Mouse (Mus musculus): ENCODE results near the gene Slc2a1.

Gene Slc2a1

DNA sequence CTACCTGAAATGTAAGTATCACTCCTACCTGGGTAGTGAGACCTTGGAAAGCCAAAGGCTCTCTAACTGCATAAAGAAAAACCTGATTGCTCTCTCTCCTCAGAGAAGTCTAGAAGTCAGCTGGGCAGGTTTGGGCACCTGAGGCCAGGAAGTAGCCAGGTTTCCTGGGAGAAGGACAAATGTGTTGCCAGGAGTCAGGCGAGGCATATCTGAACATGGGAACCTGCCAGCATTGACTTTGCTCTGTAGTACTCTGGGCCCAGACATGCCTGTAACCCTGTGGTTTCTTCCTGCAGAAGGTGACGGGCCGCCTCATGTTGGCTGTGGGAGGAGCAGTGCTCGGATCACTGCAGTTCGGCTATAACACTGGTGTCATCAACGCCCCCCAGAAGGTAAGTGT, 11.6 kb downstream of the Slc2a1 start:
- in situ Hi-C loops (cut with MboI; ENCODE audit: low pct_unique_long_range_greater_than_20kb in 1 of 2, low sequenced_read_pairs in 2 of 2, unreplicated experiment in 1 of 2): no loop called here

DNA sequence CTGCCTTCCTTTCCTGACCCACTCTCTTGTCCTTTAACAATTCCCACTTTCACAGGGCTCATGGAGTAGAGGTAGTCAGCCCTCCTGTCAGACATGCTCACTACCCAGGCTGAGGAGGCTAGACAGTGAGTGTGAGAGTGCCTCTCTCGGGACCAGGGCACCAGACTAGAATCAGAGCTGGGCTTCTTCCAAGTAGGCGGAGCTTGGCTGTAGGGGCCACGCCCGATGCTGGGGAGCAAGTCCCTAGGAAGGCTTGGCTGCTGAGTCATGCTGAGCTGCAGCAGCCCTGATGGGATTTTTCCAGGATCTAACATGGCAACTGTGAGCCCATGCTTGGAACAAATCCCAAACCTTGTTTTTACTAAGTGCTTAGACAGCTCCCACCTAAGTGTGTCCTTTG, 12.7 kb downstream of the Slc2a1 start:
- in situ Hi-C loops (cut with MboI; ENCODE audit: low pct_unique_long_range_greater_than_20kb in 1 of 2, low sequenced_read_pairs in 2 of 2, unreplicated experiment in 1 of 2): no loop called here

DNA sequence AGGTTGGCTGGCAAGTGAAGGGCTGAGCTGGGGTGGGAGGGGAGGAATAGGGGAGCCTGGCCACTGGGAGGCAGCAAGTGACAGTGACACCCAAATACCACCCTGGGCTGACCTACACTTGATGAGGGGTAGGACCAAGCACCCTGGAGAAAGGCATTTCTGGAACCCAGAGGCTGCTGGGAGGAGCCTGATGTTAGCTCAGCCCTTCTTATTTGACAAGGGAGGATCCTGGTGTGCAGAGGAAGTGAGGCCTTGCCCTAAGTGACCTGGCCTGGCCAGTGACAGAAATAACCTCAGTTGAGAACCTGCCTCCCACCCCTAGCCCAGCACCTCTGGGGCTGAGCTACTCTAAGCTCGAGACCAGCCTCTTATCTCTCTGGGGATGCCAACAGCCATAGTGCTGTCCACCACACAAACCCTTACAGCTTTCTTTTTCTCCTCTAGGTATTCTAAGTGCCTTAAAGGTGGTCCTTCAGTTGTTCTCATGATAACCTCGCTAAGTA, 16.3 kb downstream of the Slc2a1 start:
- in situ Hi-C loops (cut with MboI; ENCODE audit: low pct_unique_long_range_greater_than_20kb in 1 of 2, low sequenced_read_pairs in 2 of 2, unreplicated experiment in 1 of 2): no loop called here

DNA sequence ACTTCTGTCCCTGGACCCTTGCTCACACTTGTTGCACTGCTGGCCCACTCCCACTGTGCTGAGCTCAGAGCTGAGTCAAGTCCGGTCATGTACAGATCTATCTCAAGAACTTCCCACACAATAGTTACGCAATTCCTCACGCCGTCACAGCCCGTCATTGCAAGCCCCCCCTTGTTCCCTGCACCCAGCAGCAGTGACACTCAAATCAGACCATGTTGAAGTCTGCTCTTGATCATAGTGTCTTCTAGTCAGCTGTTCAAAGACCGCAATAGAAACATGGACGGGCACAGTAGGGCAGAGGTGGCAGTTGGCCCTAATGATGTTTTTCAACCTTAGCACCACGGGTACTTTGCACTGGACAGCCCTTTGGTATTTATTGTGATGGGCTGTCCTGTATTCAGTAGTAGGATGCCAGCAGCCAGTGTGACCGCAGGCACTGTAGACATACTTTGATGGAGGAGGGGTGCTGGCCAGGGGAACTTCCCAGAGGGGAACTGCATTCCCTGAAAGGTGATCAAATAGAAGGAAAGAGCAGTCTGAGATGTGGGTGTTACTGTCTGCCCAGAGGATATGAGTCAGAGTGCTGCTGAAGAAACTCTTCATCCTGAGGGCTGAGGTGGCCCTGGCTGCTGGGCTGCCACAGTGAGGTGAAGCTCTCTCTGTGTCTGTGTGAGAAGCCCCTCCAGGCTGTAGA, 17.2 kb downstream of the Slc2a1 start:
- in situ Hi-C loops (cut with MboI; ENCODE audit: low pct_unique_long_range_greater_than_20kb in 1 of 2, low sequenced_read_pairs in 2 of 2, unreplicated experiment in 1 of 2): no loop called here

DNA sequence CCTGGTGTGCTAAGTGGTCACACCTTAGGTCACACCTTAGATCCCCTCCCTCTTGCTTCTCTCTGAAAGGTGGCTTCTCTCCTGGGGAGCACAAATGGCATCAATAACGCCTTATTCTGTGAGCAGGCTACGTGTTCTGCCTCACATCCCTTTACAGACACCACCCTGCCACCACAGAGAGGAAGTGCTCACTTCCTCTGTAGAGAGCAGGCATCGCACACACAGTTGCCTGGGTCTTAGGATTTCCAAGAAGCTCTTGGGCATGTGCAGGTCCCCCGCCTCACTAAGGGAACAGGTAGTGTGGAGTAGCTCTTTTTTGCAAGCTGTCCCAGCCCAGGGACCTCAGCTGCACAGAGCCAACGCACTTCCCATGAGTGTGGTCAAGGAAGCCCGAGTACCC, 18.7 kb downstream of the Slc2a1 start:
- in situ Hi-C loops (cut with MboI; ENCODE audit: low pct_unique_long_range_greater_than_20kb in 1 of 2, low sequenced_read_pairs in 2 of 2, unreplicated experiment in 1 of 2): no loop called here

DNA sequence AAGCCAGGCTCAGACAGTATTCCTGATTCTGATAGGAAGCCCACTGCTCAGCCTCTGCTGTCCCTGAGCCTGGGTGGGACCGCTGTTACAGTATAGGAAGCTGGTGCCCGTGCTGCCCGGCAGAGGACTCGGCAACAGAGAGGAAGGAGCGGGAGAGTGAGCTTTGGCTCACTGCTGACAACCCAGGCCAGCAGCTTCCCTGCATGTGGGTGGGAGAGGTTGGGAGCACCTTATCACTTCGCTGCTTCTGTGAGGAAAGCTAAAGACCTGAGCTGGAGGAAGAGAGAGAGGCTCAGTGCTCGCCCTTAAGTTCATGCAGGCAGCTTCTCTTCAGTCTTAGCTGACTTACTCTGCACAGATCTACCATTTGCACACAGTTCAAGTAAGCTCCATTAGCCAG, 20.0 kb downstream of the Slc2a1 start:
- in situ Hi-C loops (cut with MboI; ENCODE audit: low pct_unique_long_range_greater_than_20kb in 1 of 2, low sequenced_read_pairs in 2 of 2, unreplicated experiment in 1 of 2): no loop called here

DNA sequence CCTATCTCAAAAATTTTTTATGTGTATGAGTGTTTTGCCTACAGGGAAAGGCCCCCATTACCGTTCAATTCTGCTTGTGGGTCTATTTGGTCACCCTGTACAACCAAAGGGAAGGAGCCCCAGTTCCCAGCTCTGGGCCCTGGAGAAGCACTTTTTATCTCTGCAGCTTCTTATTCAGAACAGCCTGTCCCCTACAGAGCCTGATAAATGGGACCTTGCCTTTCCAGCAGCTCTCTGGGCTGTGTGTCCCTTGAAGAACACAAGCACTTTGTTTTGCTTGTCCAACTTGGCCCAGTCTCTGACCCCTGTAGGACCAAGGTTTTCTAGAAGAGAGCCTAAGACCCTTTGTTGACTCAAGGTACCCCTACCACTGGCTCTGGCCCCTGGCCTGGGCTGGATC, 20.6 kb downstream of the Slc2a1 start:
- in situ Hi-C loops (cut with MboI; ENCODE audit: low pct_unique_long_range_greater_than_20kb in 1 of 2, low sequenced_read_pairs in 2 of 2, unreplicated experiment in 1 of 2): no loop called here

DNA sequence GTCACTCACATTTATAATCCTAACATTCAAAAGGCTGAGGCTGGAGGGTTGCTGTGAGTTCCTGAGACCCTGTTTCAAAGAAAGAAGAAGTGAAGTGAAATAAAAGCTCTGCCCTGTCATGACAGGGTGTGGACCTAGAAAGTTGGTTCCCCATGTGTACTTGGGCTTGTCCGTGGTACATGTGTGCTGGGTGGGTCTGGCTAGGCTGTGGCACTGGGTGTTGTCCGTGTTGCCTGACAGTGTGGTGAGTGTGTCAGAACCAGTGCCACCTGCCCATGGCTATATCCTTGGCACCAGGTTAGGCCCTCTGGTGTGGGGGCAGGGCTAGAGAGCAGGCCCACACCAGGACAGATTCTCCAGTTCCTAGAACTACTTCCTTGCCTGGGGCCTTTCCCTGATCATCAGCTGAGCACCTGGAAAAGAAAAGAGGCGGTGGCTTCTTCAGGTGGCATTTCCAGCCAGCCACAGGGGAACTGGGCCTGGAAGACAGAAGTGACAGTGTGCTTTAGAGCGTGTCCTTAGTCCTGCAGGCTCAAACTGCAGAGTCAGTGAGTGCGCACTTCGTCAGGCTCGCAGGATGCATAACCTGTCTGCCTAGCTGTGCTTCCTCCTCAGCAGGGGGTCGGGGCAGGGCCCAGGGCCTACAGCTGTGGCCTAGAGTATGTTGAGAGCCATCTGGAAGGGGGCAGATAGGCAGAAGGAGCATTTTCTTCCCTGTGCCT, 22.8 kb downstream of the Slc2a1 start:
- in situ Hi-C loops (cut with MboI; ENCODE audit: low pct_unique_long_range_greater_than_20kb in 1 of 2, low sequenced_read_pairs in 2 of 2, unreplicated experiment in 1 of 2): no loop called here

DNA sequence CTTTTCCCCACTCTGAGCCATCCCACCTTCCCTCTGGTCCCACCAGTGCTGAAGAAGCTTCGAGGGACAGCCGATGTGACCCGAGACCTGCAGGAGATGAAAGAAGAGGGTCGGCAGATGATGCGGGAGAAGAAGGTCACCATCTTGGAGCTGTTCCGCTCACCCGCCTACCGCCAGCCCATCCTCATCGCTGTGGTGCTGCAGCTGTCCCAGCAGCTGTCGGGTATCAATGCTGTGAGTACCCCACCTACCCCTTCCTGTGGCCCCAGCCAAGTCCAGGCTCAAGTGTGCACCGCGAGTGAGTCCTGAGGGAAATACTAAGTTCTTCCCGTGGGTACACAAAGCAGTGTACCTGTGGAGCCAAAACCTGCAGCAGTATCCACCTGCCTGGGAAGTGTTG, 24.8 kb downstream of the Slc2a1 start:
- in situ Hi-C loops (cut with MboI; ENCODE audit: low pct_unique_long_range_greater_than_20kb in 1 of 2, low sequenced_read_pairs in 2 of 2, unreplicated experiment in 1 of 2): no loop called here

DNA sequence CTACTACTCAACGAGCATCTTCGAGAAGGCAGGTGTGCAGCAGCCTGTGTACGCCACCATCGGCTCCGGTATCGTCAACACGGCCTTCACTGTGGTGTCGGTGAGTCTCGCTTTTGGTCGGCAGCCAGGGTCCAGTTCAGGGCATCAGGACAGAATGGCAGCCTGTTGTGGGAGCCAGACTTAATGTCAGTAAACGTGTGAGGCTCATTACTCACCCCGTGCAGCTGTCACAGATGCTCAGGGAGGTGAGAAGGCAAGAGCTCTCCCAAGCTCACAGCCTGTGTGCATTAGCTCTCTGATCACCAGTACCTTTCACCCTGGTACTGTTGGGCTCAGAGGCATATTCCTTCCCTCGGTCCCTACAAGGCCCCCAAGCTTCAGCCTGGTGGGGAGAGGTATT, 25.3 kb downstream of the Slc2a1 start:
- in situ Hi-C loops (cut with MboI; ENCODE audit: low pct_unique_long_range_greater_than_20kb in 1 of 2, low sequenced_read_pairs in 2 of 2, unreplicated experiment in 1 of 2): no loop called here

DNA sequence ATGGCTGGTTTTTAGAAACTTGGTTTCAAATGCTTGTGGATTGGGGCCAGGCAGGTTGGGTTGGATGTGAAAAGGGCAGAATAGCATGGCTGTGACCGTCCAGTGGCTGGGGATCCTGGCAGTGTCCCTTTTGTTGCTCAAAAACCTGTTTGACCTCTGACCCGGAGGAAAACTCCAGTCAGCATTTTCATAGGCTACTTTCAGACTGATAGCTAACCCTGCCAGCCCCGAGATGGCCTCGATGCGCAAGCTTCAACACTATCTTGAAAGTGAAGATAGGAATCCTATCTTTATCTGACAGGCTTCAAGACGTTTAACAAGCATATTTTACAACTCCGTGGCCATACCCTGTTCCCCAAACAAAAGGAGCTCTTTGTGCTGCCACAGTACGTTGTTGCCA, 28.8 kb downstream of the Slc2a1 start:
- in situ Hi-C loops (cut with MboI; ENCODE audit: low pct_unique_long_range_greater_than_20kb in 1 of 2, low sequenced_read_pairs in 2 of 2, unreplicated experiment in 1 of 2): no loop called here

DNA sequence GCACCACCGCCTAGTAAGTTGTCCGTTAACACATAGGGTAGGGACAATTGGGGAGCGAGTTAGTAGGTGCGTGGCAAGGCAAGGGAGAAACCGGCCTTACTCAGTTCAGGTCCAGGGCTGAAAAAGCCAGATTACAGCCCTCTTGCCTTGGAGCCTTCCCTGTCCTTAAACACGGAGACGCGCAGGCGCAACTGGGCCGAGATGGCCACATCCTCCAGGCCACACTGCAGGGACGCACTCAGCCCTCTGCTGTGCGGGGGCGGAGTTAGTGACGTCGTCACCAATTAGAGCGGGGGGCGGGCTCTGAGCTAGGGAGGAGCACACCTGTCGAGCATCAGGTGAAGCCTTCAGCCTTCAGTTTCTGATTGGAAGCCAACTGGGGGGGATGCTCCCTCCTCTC, 29.7 kb downstream of the Slc2a1 start:
- in situ Hi-C loops (cut with MboI; ENCODE audit: low pct_unique_long_range_greater_than_20kb in 1 of 2, low sequenced_read_pairs in 2 of 2, unreplicated experiment in 1 of 2): no loop called here

DNA sequence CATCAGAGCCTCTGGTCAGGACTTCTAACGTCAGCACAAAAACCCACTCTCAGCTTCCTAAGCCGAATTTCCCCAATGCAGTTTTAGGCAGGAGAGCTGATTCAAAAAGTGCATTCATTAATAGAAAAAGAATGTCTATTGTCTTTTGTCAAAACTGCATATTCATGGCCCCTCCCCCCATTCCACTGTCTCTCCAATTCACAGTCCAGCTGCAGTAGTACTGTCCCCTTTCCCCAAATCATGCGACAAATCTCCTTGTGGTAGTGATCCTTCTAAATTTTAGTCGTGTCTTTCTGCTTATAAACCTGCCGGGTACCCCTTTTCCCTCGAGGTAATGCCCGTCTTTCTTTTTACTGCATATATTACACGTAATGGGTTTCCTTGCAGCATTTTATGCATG, 30.3 kb downstream of the Slc2a1 start:
- in situ Hi-C loops (cut with MboI; ENCODE audit: low pct_unique_long_range_greater_than_20kb in 1 of 2, low sequenced_read_pairs in 2 of 2, unreplicated experiment in 1 of 2): no loop called here

DNA sequence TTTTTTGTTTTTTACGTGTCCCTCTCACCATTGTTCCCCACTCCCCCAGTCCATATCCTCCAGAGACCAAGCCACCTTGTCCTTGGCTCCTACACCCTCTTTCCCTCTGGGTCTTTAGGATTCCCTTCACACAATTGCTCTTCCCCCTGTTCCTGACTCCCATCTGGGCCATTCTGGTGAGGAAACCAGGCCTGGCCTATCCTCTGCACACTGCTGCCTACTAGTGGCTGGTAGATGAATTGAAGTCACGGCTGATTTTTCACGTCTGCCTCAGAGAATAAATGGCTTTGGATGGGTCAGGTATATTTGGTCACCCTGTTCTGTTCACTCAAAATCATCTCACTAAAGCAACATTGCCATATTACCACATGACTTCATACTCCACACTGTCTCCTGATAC, 31.6 kb downstream of the Slc2a1 start:
- in situ Hi-C loops (cut with MboI; ENCODE audit: low pct_unique_long_range_greater_than_20kb in 1 of 2, low sequenced_read_pairs in 2 of 2, unreplicated experiment in 1 of 2): no loop called here

DNA sequence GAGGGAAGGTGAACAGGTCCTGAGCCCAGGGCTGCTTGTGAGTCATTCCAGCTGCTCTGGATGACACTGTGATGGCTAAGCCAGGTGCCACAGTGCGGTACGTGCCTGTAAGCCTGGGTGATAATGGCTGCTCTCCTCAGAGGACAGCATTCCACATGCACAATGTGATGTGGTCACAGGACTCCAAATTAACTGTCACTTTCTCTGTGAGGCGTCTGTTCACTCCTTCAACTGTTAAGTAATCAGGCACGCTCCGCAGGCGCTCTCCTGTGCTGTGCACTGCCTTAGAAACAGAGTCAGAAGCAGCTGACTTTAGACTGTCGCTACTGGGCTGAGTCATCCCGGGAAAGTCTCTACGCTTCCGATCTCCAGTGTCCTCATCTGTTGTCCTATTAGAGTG, 32.7 kb downstream of the Slc2a1 start:
- in situ Hi-C loops (cut with MboI; ENCODE audit: low pct_unique_long_range_greater_than_20kb in 1 of 2, low sequenced_read_pairs in 2 of 2, unreplicated experiment in 1 of 2): no loop called here

DNA sequence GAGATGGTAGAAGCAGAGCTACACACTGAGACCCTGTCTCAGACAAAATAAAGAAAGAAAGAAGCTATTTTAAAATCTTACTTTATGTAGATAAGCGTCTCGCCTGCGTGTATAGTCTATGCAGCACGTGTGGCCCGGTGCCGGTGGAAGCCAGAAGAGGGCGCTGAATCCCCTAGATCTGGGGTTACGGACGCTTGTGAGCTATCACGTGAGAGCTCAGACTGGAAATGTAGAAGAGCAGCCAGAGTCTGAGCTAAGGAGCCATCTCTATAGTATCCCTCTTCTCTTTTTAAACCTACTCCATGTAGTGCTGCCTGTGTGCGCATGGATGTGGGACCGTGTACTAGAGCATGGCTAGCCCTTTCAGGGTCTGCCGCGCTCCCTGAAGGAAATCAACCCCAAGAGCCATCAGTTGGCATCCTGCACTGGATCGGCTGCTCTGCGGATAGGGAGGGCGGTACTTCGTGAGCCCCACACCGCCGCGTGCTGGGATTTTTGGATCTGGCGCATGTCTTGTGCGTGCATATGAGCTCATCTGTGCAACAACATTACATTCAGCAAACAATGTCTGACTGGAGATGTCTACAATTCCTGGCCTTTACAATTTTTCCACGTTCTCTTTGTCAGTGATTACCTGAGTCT, 33.8 kb downstream of the Slc2a1 start:
- in situ Hi-C loops (cut with MboI; ENCODE audit: low pct_unique_long_range_greater_than_20kb in 1 of 2, low sequenced_read_pairs in 2 of 2, unreplicated experiment in 1 of 2): no loop called here

DNA sequence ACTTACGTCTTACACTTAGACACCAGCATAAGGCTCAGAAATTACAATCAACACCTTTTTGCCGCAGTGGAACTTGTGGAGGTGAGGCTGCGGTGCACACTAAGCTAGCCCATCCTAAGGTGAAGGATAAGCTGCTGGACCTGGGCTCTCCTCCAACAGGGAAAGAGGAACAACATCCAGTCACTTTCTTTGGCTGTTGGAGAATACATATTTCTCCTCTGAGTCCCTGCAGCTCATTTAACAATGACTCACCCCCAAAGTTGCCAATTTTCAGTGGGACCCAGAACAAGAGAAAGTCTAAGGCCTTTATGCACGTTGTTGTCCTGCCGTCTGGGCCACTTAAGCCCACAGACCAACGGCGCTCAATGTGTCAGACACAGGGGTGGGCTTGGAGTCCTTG, 38.3 kb downstream of the Slc2a1 start:
- in situ Hi-C loops (cut with MboI; ENCODE audit: low pct_unique_long_range_greater_than_20kb in 1 of 2, low sequenced_read_pairs in 2 of 2, unreplicated experiment in 1 of 2): no loop called here

DNA sequence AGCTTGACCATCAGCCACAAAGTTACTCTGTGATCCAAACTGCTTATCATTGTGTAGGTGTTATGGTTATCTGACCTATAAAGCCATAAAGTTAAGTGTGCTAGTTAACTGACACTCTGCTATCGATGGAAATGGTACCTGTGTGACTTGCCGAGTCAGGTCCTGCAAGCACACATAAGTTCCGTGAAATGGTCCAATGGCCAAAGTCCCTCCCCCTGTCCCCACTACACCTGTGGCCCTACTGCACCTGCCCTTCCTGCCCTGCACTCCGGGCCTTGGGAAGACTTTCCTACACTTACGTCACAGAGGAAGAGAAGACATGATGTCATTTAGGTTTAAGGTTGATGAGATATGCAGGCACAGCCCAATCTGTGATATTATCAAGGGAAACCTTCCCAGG, 38.8 kb downstream of the Slc2a1 start:
- in situ Hi-C loops (cut with MboI; ENCODE audit: low pct_unique_long_range_greater_than_20kb in 1 of 2, low sequenced_read_pairs in 2 of 2, unreplicated experiment in 1 of 2): no loop called here

DNA sequence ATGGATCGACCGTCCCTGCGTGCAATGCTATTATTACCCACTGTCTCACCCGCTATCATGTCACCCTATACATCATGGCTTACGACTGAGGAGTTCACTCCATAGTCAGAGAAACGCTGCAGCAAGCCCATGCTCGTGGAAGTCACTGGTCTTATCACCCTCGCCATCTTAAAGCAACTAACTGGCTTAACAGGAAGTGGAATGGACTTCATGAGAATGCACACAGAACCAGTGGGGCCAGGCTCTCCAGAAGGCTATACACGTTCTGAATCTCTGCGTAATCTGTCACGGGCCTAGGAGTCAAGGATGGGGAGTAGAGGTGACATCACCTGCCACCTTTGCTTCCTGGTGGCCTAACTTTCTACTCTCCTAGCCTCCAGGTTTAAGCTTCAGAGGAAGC, 40.2 kb downstream of the Slc2a1 start:
- in situ Hi-C loops (cut with MboI; ENCODE audit: low pct_unique_long_range_greater_than_20kb in 1 of 2, low sequenced_read_pairs in 2 of 2, unreplicated experiment in 1 of 2): no loop called here

DNA sequence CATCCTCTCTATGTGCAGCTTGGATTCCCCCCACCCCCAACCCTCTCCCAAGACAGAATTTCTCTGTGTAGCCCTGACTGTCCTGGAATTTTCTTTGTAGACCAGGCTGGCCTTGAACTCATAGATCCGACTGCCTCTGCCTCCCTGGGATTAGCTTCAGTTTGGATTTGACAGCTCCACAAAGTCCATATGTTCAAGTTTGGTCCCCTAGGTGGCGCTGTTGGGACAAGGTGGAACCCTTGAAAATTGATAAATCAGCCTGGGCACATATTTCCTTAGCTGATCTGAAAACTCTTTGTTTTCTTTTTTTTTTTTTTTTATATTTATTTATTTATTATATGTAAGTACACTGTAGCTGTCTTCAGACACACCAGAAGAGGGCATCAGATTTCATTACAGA, 48.7 kb downstream of the Slc2a1 start:
- in situ Hi-C loops (cut with MboI; ENCODE audit: low pct_unique_long_range_greater_than_20kb in 1 of 2, low sequenced_read_pairs in 2 of 2, unreplicated experiment in 1 of 2): loop anchor here (25.0 kb wide), 3 partner anchors 420 to 545 kb away; partner anchors contain the start of genes Cfap57 (in 1 of the 2), Ebna1bp2 (in 1 of the 2) and Olfr1339 (in 1 of the 2)
